Mouse (Mus musculus): ENCODE data around the gene Olfr487.
"Not testable (repeated sequence)": the region's sequence is repeated elsewhere in the genome, so short reads cannot be mapped to it uniquely, and the experiment has no call there.

Olfr487 gene

GRCm38 (mm10) chr7:108214536-108214935, at the start of gene Olfr487:
Olfr487 (minus strand) TSS chr7:108214636.
- DNase-seq (ENCODE audit: low read depth, low spot score) = not testable (repeated sequence)

- DNase-seq (ENCODE audit: low read depth, low spot score) = no peak
Observed at GRCm38 (mm10) chr7:108258247-108258646, 43.8 kb upstream of the Olfr487 start, which contains the start of gene Olfr488. Olfr488 (minus strand) TSS chr7:108258347.

DNA sequence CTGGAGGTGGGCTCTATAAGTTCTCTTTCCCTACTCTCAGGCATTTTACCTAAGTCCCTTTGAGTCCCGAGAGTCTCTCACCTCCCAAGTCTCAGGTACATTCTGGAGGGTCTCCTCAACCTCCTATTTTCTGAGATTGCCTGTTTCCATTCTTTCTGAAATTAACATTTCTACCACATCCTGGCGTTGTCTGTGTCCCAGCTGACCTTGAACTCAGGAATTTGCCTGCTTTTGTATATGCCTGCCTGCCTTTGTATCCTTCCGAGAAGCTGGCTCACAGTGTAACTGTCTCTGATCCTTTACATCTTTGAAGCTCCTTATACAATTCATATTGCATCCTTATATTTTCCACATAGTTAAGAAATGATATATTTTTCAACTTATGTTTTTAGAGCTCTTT, 19.1 kb upstream of the Olfr487 start:
- peak; percentile 79 for DNase-seq (ENCODE audit: low read depth, low spot score)

GRCm38 (mm10) chr7:108196938-108197337, 17.5 kb downstream of the Olfr487 start:
- DNase-seq (ENCODE audit: low read depth, low spot score) = peak; percentile 95

GRCm38 (mm10) chr7:108196337-108196736, 18.1 kb downstream of the Olfr487 start:
- DNase-seq (ENCODE audit: low read depth, low spot score) = peak; percentile 95

DNA sequence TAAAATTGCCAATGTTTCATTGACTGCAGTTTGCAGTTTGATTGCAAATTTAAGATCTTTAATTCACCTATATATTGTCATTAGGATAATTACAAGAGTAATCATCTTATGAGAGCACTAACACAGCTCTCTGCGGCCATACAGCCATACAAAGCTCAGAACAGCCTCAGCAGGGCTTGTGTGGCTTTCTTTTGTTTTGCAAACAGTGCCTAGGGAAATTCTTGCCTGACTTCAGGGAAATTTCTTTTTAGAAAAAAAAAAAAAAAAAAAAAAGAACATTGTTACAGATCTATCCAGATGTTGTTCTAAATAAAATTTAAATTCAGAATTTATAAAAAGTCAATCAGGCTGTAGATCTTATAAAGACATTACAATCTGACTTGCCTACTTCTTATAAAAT, 21.7 kb downstream of the Olfr487 start:
- DNase-seq (ENCODE audit: low read depth, low spot score) = peak; percentile 63

- DNase-seq (ENCODE audit: low read depth, low spot score) = peak; percentile 70
Observed at GRCm38 (mm10) chr7:108191196-108191595, 23.2 kb downstream of the Olfr487 start.

DNA sequence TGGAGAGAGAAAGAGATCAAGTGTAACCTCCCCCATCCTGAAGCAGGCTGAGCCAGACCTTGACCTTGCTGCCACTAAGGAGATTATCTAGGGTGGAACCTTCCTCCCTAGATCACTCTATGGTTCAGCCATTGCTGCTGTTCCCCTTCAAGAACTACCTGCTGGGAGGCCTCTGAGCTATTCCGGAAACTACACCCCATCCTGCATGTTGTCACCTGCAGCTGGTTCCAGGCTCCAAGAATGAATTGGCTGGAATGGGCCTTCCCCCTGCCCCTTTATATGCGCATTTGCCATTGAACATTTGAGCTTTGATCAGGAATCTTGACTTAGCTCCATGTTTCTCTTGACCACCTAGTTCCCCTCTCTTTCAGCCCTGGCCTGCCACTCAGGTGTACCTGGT, 29.2 kb downstream of the Olfr487 start:
- DNase-seq (ENCODE audit: low read depth, low spot score) = peak; percentile 95

GRCm38 (mm10) chr7:108184401-108184800, 30.0 kb downstream of the Olfr487 start:
- peak; percentile 90 for DNase-seq (ENCODE audit: low read depth, low spot score)

- not testable (repeated sequence) for DNase-seq (ENCODE audit: low read depth, low spot score)
Observed at GRCm38 (mm10) chr7:108172642-108173041, 41.8 kb downstream of the Olfr487 start, which contains the start of gene Olfr486. Olfr486 (minus strand) TSS chr7:108172742.

- DNase-seq (ENCODE audit: low read depth, low spot score) = no peak
Observed at GRCm38 (mm10) chr7:108159771-108160170, 54.7 kb downstream of the Olfr487 start, which contains the start of gene Olfr485. Olfr485 (minus strand) TSS chr7:108159871.

Data from R1 (cell line).